Mouse (Mus musculus) thymus, postnatal 36 days (tissue): ENCODE results near the gene Zfp81.
A peak's percentile ranks its signal among the peaks of the same experiment; 100 is the strongest.
"Not testable (repeated sequence)": the region's sequence is repeated elsewhere in the genome, so short reads cannot be mapped to it uniquely, and the experiment has no call there.

Source experiments
- DNase-seq, 2 experiments: peaks; one replicate each; pipeline ENCODE4 v3.0.0; 2022; ENCODE audit warnings: mixed read lengths in 2 of 2

The Zfp81 gene

DNA sequence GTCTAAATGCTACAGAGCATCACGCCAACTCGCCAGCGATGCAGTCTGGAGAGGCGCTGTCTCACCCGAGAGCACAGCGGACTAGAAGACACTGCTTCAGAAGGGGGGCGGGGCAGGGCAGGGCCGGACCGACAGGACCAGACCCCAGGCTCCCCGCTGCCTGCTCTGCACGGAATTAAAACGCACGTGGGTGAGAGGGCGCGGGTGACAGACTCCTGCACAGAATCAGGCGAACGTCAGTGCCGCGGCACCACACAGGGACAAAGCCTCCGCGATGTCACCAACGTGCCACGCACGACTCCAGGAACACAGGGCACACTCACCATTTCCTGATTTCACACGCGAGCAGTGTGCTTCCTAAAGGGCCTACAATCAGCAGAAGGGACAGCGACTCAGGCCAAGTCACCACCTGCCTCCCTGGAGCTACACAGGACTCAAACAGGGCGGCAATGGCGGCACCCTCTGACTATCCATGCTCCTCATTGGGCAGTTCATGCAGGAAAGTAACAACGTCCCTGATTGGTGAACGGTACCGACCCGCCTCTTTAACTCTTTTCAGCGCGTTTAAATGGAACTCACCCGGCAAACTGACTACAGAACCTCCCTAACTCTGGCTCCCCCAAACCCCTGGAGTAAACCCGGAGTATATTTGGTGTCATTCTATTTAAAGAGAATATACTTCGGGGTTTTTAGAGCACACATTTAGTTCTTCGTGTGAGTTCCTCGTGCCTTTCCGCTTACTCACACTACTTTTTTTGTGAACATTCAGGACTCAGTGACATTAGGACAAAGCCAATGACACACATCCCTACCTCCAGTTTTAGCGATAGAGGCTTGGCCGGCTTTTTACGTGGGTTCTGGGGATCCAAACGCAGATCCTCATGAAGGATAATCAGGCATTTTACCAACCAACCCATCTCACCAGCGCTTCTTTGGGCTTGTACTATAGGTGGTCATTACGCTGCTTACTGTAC, at the start of gene Zfp81:
Zfp81 (minus strand) TSS at position 468 of the 974 bp plus-strand sequence.
- peak; percentile 78 to 81 for DNase-seq

DNA sequence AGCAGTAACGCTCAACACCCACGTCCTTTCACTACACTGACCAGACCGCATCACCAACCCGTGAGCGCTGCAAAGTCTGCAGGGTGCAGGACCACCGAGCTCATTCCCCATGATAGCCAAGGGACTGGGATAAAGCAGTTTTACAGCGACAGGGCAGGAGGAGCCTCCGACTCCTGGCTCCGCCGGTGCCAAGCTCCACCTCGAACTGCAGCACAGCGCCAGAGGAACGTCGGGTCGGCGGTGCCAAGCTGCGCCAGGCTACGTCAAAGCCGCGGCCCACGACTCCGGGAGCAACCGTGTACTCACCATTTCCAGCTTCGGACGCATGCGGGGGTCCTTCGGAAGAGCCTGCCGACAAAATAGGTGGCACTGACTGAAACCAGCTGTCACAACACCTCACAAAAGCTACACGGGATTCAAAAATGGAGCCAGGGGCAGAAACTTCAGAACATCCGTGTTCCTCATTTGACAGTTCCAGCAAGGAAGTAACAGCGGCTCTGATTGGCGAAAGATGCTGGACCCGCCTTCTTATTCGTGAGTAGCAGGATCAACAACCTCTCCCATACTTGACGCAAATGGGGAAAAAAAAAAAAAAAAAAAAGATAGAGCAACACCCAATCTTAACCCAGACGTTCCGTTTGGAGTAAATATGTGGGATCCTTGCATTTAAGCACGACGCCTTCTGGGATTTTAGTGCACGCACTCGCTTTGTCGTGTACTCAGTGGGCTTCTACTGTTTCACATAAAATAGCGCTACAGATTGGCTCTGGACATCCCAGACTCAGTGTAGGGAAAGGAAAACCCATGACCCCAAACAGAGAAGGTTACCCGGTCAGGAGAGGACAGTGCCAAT, 35.7 kb upstream of the Zfp81 start, which contains the start of gene Zfp101:
Zfp101 (minus strand) TSS at position 460 of the 853 bp plus-strand sequence.
- DNase-seq: peak; percentile 78 to 83

DNA sequence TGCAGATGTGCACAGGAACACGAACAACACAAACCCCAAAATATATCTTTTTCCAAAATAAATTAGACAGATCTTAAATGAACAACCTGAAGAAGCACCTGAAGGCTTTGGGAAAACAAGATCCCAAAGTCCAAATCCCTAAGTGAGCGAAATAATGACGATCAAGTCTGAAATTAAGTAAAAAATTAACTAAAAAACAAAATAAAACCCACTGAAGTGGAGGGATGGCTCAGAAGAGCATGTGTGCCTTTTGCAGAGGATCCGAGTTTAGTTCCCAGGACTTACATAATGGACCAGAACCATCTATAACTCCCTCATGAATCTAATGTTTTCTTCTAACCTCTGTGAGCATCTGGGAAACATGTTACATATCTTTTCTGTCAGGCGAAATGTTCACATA, 33.6 kb upstream of the Zfp81 start:
- no peak for DNase-seq

DNA sequence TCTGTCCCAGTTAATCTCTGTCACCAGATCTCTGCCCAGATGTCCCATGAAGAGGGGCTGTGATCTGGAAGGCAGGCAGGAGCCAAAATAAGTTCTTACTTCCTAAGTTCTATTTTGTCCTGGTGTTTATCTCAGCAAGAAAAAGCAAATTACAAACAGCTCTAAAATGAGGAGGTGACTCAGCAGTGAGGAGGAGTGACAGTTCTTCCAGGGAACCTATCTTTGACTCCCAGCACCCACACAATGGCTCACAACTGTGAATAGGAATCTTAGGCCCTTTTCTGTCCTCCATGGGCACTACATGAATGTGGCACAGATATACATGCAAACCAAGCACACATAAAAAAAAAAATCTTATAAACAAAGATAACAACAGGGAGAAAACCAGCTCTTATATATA, 27.0 kb upstream of the Zfp81 start:
- no peak for DNase-seq

DNA sequence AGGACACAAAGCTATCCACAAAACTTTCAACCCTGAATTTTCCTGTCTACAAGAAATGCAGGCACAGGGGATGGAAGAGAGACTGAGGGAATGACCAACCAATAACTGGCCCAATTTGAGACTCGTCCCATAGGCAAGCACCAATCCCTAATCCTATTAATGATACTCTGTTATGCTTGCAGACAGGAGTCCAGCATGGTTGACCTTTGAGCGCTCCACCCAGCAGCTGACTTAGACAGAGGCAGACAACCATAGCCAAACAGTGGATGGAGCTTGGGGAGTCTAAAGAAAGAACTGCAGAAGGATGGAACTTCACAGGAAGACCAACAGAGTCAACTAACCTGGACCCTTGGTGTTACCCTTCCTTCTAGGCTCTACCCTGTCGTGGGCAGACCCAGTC, 14.1 kb upstream of the Zfp81 start:
- no peak for DNase-seq

DNA sequence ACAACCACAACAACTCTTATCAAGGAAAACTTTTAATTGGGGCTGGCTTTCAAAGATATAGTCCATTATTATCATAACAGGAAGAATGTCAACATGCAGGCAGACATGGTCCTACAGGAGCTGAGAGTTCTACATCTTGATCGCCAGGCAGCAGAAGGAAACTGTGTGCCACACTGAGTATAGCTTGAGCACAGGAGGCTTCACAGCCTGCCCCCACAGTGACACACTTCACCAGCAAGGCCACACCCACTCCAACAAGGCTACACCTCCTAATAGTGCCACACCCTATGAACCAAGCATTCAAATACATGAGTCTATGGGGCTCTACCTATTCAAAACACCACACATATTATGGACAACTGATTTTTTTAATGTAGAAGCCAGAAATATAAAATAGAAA, 5.7 kb downstream of the Zfp81 start:
- DNase-seq: no peak

DNA sequence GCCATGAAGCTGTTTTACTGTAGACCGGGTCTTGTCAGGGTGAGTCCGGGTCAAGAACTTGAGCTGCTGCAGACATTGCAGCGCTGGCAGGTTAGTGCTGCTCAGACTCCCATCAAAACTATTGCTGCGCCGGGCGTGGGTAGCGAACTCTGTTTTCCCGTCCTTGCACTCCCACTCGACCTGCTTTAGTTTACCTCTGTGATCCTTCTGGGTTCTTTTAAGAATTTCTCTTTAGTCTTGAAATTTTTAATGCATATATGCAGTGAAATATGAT, 68.9 kb downstream of the Zfp81 start:
- DNase-seq: not testable (repeated sequence)

DNA sequence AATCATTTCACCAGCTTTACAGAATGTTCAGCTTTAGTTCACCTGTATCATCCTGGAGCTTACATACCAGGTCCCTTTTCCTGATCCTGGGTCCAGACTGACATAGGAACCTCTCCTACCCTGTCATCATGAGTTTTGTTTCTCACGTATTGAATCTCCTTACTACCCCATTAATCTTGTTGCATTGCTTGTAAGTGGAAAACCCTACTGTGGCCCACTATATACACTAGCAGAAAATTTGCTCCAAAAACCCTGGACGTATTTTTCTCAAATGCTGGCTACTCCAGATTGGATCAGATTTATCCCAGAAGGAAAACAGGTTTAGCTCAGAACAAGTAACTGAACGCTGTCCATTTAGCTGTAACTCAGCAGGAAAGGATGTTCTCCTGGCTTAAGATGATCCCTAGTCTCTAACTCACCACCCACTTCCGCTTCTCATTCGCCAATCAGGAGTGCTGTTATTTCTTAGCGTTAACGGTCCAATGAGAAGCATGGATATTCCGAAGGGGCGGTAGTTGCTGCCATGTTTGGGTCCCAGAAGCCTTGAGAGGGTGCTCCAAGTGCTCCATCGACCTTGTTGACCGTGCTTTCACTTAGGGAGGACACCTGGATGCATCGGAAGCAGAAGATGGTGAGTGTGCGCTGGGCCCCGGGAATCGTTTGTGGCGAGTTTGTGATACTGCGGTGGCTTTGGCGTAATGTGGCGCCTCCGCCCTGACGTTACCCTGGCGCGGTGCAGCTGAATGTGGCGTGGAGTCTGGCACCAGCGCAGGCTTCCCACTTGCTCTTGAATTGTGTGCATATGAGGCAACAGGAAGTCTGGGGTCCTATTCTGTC, 69.4 kb downstream of the Zfp81 start, which contains the start of gene Zfp955b:
Zfp955b (plus strand) TSS at position 506 of the 837 bp plus-strand sequence.
- not testable (repeated sequence) for DNase-seq
